Mouse (Mus musculus): ENCODE data around the gene Spats2.

Spats2 gene

GRCm38 (mm10) chr15:99093291-99094258, 32.1 kb upstream of the Spats2 start:
- peaks cover 2% of the 10 kb centered on the region; the same call in 1 of the 2 replicates for H3K27me3 ChIP-seq (ENCODE audit: control insufficient read depth, insufficient read depth, low read length, poor library complexity, severe bottlenecking)
- DNase-seq (ENCODE audit: low read depth, low spot score), result peak; percentile 44
- H3K36me3 ChIP-seq (ENCODE audit: control insufficient read depth, insufficient read depth, low read length, poor library complexity, severe bottlenecking), result no peaks in the 10 kb centered on the region

- no peaks in the 10 kb centered on the region for H3K36me3 ChIP-seq (ENCODE audit: control insufficient read depth, insufficient read depth, low read length, poor library complexity, severe bottlenecking)
- H3K27me3 ChIP-seq (ENCODE audit: control insufficient read depth, insufficient read depth, low read length, poor library complexity, severe bottlenecking), result peaks cover 2% of the 10 kb centered on the region; the same call in 1 of the 2 replicates
- no peak for DNase-seq (ENCODE audit: low read depth, low spot score)
Measured at GRCm38 (mm10) chr15:99094631-99095270, 31.0 kb upstream of the Spats2 start.

- no peak for DNase-seq (ENCODE audit: low read depth, low spot score)
Measured at GRCm38 (mm10) chr15:99095356-99095755, 30.4 kb upstream of the Spats2 start.

DNA sequence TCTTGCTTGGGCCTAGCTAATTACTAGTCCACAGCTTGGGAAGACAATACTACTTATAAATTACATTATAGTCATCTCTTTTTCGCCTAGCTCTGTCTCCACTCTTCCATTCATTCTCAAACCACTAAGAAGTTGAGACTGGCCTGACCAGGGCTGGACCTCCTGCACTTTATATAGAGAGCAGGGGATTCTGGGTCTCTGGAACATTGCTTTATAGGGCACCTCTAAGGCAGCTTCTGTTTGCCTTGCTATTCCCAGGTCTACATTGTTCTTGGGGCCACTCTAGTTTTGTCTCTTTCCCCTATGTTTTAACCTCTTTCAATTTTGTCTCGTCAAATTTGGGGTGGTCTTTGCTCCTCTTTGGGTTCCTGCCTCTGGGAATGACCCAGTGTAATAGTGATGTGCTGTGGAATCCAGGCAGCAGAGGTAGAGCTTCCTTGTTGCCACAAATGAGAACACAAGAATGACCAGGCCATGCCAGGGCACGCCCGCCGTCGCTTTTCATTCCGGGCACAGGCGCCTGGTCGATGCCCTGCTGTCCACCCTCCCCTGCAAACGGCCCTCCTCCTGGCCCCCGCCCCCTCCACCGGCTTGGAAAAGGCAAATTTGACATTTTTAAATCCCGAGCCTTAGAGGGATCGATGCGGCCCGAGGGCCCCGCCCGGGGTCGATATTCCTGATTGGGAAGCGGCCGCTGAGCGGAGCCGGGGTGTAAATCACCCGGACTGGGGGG, 29.5 kb upstream of the Spats2 start:
- DNase-seq (ENCODE audit: low read depth, low spot score), result no peak
- Histone ChIP-seq H3K27me3 (ENCODE audit: control insufficient read depth, insufficient read depth, low read length, poor library complexity, severe bottlenecking) (peaks cover 2% of the 10 kb centered on the region; the same call in 1 of the 2 replicates), H3K36me3 (ENCODE audit: control insufficient read depth, insufficient read depth, low read length, poor library complexity, severe bottlenecking) (no peaks in the 10 kb centered on the region)

More at GRCm38 (mm10) chr15:99095356-99095755, 30.4 kb upstream of the Spats2 start:
- Histone ChIP-seq H3K27me3 (ENCODE audit: control insufficient read depth, insufficient read depth, low read length, poor library complexity, severe bottlenecking) (peaks cover 2% of the 10 kb centered on the region; the same call in 1 of the 2 replicates), H3K36me3 (ENCODE audit: control insufficient read depth, insufficient read depth, low read length, poor library complexity, severe bottlenecking) (no peaks in the 10 kb centered on the region)

DNA sequence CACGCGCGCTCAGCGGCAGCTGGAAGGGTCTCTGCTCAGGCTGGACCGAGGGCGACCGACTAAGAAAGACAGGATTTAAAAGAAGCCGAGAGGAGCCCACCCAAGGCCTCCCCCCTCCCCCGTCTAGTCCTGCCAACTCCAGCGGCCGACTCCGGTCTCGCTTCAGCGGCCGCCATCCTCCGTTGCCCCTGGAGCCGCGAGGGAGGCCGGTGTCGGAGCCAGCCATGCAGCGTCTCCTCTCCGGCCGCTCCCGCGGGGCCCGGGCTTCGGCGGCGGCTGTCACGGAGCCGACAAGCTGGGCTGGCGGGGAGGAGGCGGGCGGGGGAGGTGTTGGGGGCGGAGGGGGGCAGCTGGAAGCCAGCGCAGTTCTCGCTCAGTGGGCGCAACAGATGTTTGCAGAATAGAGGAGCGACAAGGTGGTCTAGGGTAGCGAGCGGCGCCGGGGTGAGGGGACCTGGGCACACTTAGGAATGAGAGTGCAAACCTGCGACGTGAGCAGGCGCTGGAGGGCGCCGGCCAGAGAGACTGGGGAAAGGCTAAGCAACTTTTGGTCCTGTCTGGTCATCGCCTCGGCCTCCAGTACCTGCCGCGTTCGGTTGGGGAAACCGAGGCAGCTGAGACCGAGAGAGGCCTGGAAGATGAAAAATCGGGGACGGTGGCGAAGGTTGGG, 28.8 kb upstream of the Spats2 start:
- no peak for DNase-seq (ENCODE audit: low read depth, low spot score)
- Histone ChIP-seq H3K27me3 (ENCODE audit: control insufficient read depth, insufficient read depth, low read length, poor library complexity, severe bottlenecking) (peaks cover 2% of the 10 kb centered on the region; the same call in 1 of the 2 replicates), H3K36me3 (ENCODE audit: control insufficient read depth, insufficient read depth, low read length, poor library complexity, severe bottlenecking) (no peaks in the 10 kb centered on the region)

DNA sequence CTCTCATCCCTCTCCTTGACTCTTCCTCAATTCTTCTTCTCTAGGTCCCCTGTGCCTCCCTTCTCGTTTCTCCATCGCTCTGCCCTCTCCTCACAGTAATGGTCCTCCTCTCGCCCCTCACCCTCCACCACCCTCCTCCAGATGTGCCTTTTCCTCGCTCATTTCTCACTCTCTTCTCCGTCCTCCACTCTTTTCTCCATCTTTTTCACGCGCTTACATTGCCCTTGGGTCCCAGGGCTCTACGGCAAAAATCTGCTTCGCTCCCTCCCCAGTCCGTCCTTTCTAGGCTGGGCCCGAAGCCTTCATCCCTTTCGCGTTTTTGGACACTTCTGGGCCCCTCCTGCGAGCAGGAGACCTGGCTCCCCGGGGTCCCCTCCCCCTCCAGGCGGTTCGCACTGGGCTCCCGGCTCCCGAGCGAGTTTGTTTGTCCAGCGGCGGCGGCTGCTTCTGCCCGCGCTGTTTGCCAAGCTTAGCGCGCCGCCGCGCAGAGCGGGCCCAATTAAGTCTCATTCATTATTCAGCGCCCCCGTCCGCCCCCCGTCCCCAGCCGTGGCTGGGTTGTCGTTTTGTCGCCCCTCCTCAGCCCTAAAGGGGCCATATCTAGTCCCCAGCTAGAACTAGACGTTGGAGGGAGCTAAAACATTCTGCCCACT, 27.8 kb upstream of the Spats2 start:
- H3K27me3 ChIP-seq (ENCODE audit: control insufficient read depth, insufficient read depth, low read length, poor library complexity, severe bottlenecking), result peaks cover 2% of the 10 kb centered on the region; the same call in 1 of the 2 replicates
- H3K36me3 ChIP-seq (ENCODE audit: control insufficient read depth, insufficient read depth, low read length, poor library complexity, severe bottlenecking), result no peaks in the 10 kb centered on the region
- no peak for DNase-seq (ENCODE audit: low read depth, low spot score)

DNA sequence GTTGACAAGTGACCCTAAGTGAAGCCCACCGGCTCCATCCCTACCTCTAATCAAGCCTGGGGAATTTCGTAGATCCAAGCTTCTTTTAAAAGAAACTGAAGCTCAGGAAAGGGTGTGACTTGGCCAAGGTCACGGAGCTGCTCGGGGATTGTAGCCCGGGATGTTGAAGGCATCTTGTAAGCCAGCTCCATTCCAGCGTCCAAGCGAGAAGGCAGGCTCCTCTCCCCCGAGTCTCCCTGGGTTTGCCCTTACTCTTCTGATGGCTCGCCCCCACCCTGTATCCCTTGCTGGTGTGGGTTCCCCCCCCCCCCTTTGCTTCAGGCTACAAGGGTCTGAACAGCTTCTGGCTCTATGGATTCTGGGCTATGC, 27.2 kb upstream of the Spats2 start:
- Histone ChIP-seq H3K27me3 (ENCODE audit: control insufficient read depth, insufficient read depth, low read length, poor library complexity, severe bottlenecking) (peaks cover 2% of the 10 kb centered on the region; the same call in 1 of the 2 replicates), H3K36me3 (ENCODE audit: control insufficient read depth, insufficient read depth, low read length, poor library complexity, severe bottlenecking) (no peaks in the 10 kb centered on the region)
- DNase-seq (ENCODE audit: low read depth, low spot score), result no peak

DNA sequence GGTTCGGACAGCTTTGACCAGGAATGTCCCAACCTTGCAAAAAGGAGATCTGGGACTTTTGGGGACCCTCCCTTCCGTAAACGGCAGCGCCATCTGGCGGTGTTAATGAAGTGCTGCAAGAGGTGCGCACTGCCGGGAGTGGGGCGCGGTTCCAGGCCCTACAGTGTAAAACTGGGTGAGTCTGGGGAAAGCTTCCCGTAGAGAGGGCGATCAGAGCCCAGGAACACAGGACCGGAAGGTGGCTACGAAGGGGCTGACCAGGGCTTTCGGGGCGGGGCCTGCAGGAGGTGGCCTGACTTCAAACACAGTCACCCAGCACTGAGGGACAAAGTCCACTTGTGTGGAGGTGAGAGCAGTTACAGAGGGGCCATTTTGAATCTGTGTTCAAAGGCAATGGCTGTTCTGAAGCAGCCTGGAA, 26.6 kb upstream of the Spats2 start:
- peaks cover 2% of the 10 kb centered on the region; the same call in 1 of the 2 replicates for H3K27me3 ChIP-seq (ENCODE audit: control insufficient read depth, insufficient read depth, low read length, poor library complexity, severe bottlenecking)
- peak; percentile 42 for DNase-seq (ENCODE audit: low read depth, low spot score)
- no peaks in the 10 kb centered on the region for H3K36me3 ChIP-seq (ENCODE audit: control insufficient read depth, insufficient read depth, low read length, poor library complexity, severe bottlenecking)

DNA sequence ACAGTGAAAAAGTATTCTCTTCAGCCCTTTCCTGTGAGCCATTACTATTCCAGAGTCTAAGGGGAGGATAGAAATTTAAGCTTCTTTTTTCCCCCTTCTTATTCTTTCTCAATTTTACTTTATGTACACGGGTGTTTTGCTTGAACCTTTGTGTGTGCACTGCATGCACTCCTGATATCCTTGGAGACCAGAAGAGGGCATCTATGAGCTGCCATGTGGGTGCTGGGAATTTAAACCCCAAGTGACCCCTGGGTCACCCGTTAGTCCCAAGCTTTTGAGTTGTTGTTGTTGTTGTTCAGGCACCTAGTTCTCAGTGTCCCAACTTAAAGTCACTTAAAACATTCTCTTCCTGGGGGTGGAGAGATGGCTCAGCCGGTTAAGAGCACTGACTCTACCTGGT, 25.7 kb upstream of the Spats2 start:
- Histone ChIP-seq H3K36me3 (ENCODE audit: control insufficient read depth, insufficient read depth, low read length, poor library complexity, severe bottlenecking) (no peaks in the 10 kb centered on the region), H3K27me3 (ENCODE audit: control insufficient read depth, insufficient read depth, low read length, poor library complexity, severe bottlenecking) (no peaks in the 10 kb centered on the region; the same call in 1 of the 2 replicates)
- no peak for DNase-seq (ENCODE audit: low read depth, low spot score)

GRCm38 (mm10) chr15:99105238-99105637, 20.5 kb upstream of the Spats2 start:
- DNase-seq (ENCODE audit: low read depth, low spot score), result no peak

DNA sequence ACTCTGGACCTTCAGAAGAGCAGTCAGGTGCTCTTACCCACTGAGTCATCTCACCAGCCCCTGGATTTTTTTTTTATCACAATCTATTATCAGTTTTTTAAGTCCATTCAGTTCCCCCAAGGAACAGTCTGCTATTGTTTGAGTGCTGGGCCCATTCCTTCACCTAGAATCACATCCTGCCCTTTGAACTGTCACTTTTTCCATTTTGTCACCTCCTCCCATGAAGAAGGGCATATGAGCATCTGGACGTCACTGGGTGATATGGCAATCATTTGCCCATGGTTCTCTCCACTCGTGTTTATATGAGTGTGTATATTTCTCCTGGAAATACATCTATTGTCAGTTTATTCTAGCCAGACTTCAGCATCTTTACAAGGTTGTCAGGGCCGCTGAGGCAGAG, 17.9 kb upstream of the Spats2 start:
- DNase-seq (ENCODE audit: low read depth, low spot score), result no peak
- Histone ChIP-seq H3K27me3 (ENCODE audit: control insufficient read depth, insufficient read depth, low read length, poor library complexity, severe bottlenecking) (no peaks in the 10 kb centered on the region; the same call in 1 of the 2 replicates), H3K36me3 (ENCODE audit: control insufficient read depth, insufficient read depth, low read length, poor library complexity, severe bottlenecking) (no peaks in the 10 kb centered on the region)

More at GRCm38 (mm10) chr15:99105238-99105637, 20.5 kb upstream of the Spats2 start:
- H3K36me3 ChIP-seq (ENCODE audit: control insufficient read depth, insufficient read depth, low read length, poor library complexity, severe bottlenecking), result no peaks in the 10 kb centered on the region
- no peaks in the 10 kb centered on the region; the same call in 1 of the 2 replicates for H3K27me3 ChIP-seq (ENCODE audit: control insufficient read depth, insufficient read depth, low read length, poor library complexity, severe bottlenecking)

DNA sequence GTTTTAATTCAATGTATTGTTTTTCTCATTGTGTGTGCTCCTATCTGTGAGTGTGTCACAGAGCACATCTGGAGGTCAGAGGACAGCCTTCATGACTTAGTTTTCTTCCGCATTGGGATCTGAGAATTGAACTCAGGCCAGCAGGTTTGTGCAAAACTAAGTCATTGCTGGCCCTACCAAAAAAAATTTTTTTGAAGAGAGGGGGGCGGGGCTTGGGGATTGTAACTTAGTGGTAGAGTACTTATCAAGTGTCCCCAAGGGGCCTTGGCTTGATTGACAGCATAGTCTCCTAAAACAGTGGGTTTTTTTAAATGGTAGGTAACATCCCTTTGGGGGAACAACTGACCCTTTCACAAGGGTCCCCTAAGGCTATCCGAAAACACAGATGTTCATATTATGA, 14.6 kb upstream of the Spats2 start:
- DNase-seq (ENCODE audit: low read depth, low spot score), result no peak
- Histone ChIP-seq H3K36me3 (ENCODE audit: control insufficient read depth, insufficient read depth, low read length, poor library complexity, severe bottlenecking) (no peaks in the 10 kb centered on the region), H3K27me3 (ENCODE audit: control insufficient read depth, insufficient read depth, low read length, poor library complexity, severe bottlenecking) (no peaks in the 10 kb centered on the region; the same call in 1 of the 2 replicates)

DNA sequence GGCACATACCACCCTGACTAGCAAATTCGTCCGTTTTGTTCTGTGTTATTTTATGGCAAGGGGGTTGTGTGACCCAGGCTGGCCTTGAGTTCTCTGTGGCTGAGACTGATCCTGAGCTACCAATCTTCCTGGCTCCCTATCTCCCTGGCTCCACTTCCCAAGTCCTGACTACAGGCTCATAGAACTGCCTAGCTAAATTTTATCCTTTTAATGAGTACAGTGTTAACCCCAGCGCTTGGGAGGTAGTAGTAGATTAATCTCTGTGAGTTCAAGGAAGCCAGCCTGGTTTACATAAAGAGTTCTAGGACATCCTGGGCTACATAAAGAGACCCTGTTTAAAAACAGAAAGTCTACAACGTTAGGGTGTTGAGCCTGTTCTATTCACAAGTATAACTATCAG, 13.9 kb upstream of the Spats2 start:
- no peak for DNase-seq (ENCODE audit: low read depth, low spot score)
- Histone ChIP-seq H3K36me3 (ENCODE audit: control insufficient read depth, insufficient read depth, low read length, poor library complexity, severe bottlenecking) (no peaks in the 10 kb centered on the region), H3K27me3 (ENCODE audit: control insufficient read depth, insufficient read depth, low read length, poor library complexity, severe bottlenecking) (no peaks in the 10 kb centered on the region; the same call in 1 of the 2 replicates)

Measured in splenic B cell, adult 2 months (primary cell).